Mouse (Mus musculus) olfactory bulb, adult 2 months (tissue): ENCODE data around the gene Slc1a3. TPM values are rescaled to one million over a fixed set of nuclear protein-coding genes. Genes with fewer than 3 reads are reported as not detected.

ENCODE experiments used
- H3K27ac ChIP-seq: fragments of 200-500 bp; 2 replicates; pipeline ENCODE4 v1.5.1; 2012; ENCODE audit warnings: low read depth, low read length; ENCODE audit not compliant: insufficient read depth
- H3K4me1 ChIP-seq: fragments of 200-500 bp; 2 replicates; pipeline ENCODE4 v1.6.1; 2012; ENCODE audit warnings: low read length; ENCODE audit not compliant: control insufficient read depth, insufficient read depth
- H3K4me3 ChIP-seq: fragments of 200-500 bp; 2 replicates; pipeline ENCODE4 v1.5.1; 2012; ENCODE audit warnings: mild to moderate bottlenecking, low read depth, low read length, moderate library complexity; ENCODE audit not compliant: insufficient read depth
- CTCF ChIP-seq: fragments of 200-500 bp; IDR thresholded peaks from 2 replicates; pipeline ENCODE4 v1.5.1; 2012; ENCODE audit warnings: low read depth, mild to moderate bottlenecking, low read length, moderate library complexity; ENCODE audit not compliant: insufficient read depth
- POLR2A ChIP-seq: fragments of 200-500 bp; IDR thresholded peaks from 2 replicates; pipeline ENCODE4 v1.6.1; 2012; ENCODE audit warnings: mild to moderate bottlenecking, low read depth, low read length, moderate library complexity; ENCODE audit not compliant: insufficient read depth
- WGBS: fragments of 180-500 bp; shearing (Covaris S2); methylation state at CpG from one replicate; pipeline ENCODE4 v1.1.7; 2018; 5-methylcytosine and 5-hydroxymethylcytosine counted together
- polyA plus RNA-seq: library from polyadenylated mRNA; stranded (reverse); fragments of >200 nt; gene quantifications from 2 replicates; pipeline ENCODE4 v1.2.4, GENCODE M21; 2012; ENCODE audit warnings: low replicate concordance; ENCODE audit not compliant: missing spikeins, insufficient read depth, insufficient read length

The Slc1a3 gene
- polyA plus RNA-seq, 1 experiment: 312 TPM

GRCm38 (mm10) chr15:8655251-8655650 is 55.3 kb downstream of the Slc1a3 start:
- Histone ChIP-seq H3K4me1 (peaks cover 9% of the 10 kb centered on the region; the same call in 1 of the 2 replicates), H3K4me3 (no peak overlapping the region), H3K27ac (no peak overlapping the region)
- WGBS: 48% methylated on average over 9 of the region's 9 CpGs
- TF ChIP-seq POLR2A (no peak), CTCF (no peak)

GRCm38 (mm10) chr15:8652637-8653036 is 57.9 kb downstream of the Slc1a3 start:
- Histone ChIP-seq H3K4me3 (no peak overlapping the region), H3K4me1 (peaks cover 5% of the 10 kb centered on the region; the same call in 1 of the 2 replicates), H3K27ac (no peak overlapping the region)
- TF ChIP-seq POLR2A (no peak), CTCF (no peak)
- WGBS: 72% methylated on average over 8 of the region's 8 CpGs

GRCm38 (mm10) chr15:8643997-8644692 is 66.4 kb downstream of the Slc1a3 start:
- no peak overlapping the region for H3K27ac ChIP-seq
- no peaks in the 10 kb centered on the region for H3K4me1 ChIP-seq
- H3K4me3 ChIP-seq: no peak overlapping the region
- WGBS: 57% methylated on average over 8 of the region's 8 CpGs
- TF ChIP-seq CTCF (no peak), POLR2A (no peak)

GRCm38 (mm10) chr15:8639856-8640255 is 70.7 kb downstream of the Slc1a3 start:
- TF ChIP-seq CTCF: no peak
- TF ChIP-seq POLR2A: no peak
- 65% methylated on average over 2 of the region's 2 CpGs for WGBS
- Histone ChIP-seq H3K27ac (no peak overlapping the region), H3K4me3 (no peak overlapping the region), H3K4me1 (no peaks in the 10 kb centered on the region)

GRCm38 (mm10) chr15:8638568-8639325 is 71.8 kb downstream of the Slc1a3 start:
- no peak overlapping the region for H3K27ac ChIP-seq
- no peak overlapping the region for H3K4me3 ChIP-seq
- H3K4me1 ChIP-seq: no peaks in the 10 kb centered on the region
- no peak for TF ChIP-seq CTCF
- no peak for TF ChIP-seq POLR2A
- 88% methylated on average over 15 of the region's 15 CpGs for whole genome bisulfite sequencing

- Histone ChIP-seq H3K4me3 (no peak overlapping the region), H3K27ac (no peak overlapping the region), H3K4me1 (no peaks in the 10 kb centered on the region)
- WGBS: 84% methylated on average over 2 of the region's 2 CpGs
- no peak for TF ChIP-seq POLR2A
- TF ChIP-seq CTCF: no peak
Measured at GRCm38 (mm10) chr15:8637283-8637682, 73.3 kb downstream of the Slc1a3 start.

- H3K4me1 ChIP-seq: no peaks in the 10 kb centered on the region
- WGBS: 93% methylated on average over 15 of the region's 15 CpGs
- TF ChIP-seq CTCF: no peak
- TF ChIP-seq POLR2A: no peak
- no peak overlapping the region for H3K27ac ChIP-seq
- H3K4me3 ChIP-seq: no peak overlapping the region
Measured at GRCm38 (mm10) chr15:8635974-8636373, 74.6 kb downstream of the Slc1a3 start.

- TF ChIP-seq POLR2A: no peak
- TF ChIP-seq CTCF: no peak
Measured at GRCm38 (mm10) chr15:8634807-8635206, 75.8 kb downstream of the Slc1a3 start.

GRCm38 (mm10) chr15:8634355-8634754 is 76.2 kb downstream of the Slc1a3 start:
- Histone ChIP-seq H3K27ac (no peak overlapping the region), H3K4me3 (no peak overlapping the region), H3K4me1 (peaks cover 4% of the 10 kb centered on the region)
- 88% methylated on average over 3 of the region's 3 CpGs for WGBS
- TF ChIP-seq CTCF (no peak), POLR2A (no peak)

More at GRCm38 (mm10) chr15:8634807-8635206, 75.8 kb downstream of the Slc1a3 start:
- Histone ChIP-seq H3K27ac (no peak overlapping the region), H3K4me1 (no peaks in the 10 kb centered on the region), H3K4me3 (no peak overlapping the region)
- 93% methylated on average over 4 of the region's 4 CpGs for WGBS
